Mouse (Mus musculus): ENCODE data around the gene Serinc1. TPM values are rescaled to one million over a fixed set of nuclear protein-coding genes. Genes with fewer than 3 reads are reported as not detected.

The Serinc1 gene
- total RNA-seq, 1 experiment from 2014 or later: 265 TPM

- peak; percentile 98 for DNase-seq
Measured at GRCm38 (mm10) chr10:57485908-57486541, 46.3 kb downstream of the Serinc1 start, which contains the start of gene Hsf2. Gene Hsf2 (plus strand): TSS chr10:57486385.

GRCm38 (mm10) chr10:57484741-57485140 is 47.6 kb downstream of the Serinc1 start:
- no peak for DNase-seq

- no peak for DNase-seq
Measured at GRCm38 (mm10) chr10:57481717-57482116, 50.6 kb downstream of the Serinc1 start.

- DNase-seq: no peak
Measured at GRCm38 (mm10) chr10:57477121-57477843, 55.0 kb downstream of the Serinc1 start.

Other genes starting within 250 kb of the Serinc1 start
- 15.4 and 16.1 TPM in 2 replicates for gene Hsf2, start 46.1 kb downstream of the Serinc1 start, total RNA-seq (2021)
- 0.15 and 2.4 TPM in 2 replicates for gene Pkib, start 99.5 kb upstream of the Serinc1 start, total RNA-seq (2021)